Mouse (Mus musculus): ENCODE data around the gene Polr3a. TPM values are rescaled to one million over a fixed set of nuclear protein-coding genes. Genes with fewer than 3 reads are reported as not detected.

Gene Polr3a
- polyA plus RNA-seq, 1 experiment from 2014 or later = 12.6 TPM

DNA sequence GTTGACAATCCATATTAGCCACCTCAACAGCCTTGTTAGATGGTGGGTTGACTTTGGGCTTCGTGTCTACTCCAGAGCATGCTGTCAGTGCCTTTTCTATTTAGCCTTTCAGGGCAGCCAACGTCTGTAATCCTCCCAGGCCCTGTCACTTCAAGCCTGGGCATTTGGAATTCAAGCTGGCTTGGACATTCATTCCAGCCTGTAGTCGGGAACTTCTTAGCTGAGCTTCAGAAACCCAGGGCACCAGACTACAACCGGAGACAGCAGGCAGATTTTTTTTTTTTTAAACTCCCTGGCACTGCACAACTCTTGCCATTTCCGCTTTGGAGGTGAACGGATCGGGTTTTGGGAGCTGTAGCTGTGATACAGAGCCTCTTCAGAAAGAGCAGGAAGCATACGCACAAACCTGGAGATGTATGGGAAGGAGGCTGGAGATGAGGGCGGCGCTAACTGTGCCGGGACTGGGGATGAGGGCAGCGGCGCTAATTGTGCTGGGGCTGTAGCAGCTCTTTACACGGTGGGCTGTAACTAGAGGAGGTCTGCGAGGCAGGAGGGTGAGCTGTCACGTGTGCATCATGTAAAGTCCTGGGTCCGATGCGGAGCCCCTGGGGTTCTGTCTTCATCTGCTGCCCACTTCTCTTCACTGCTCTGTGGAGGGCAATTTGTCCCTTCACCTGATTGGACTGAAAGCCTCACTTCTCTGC lies 21.4 kb upstream of the Polr3a start:
- H3K27ac ChIP-seq (replicated peaks) = no peak overlapping the region; the same call in 1 of the 2 replicates
- peaks cover 12% of the 10 kb centered on the region for H3K9me3 ChIP-seq
- ATAC-seq (ENCODE audit: extremely low read depth, insufficient number of reproducible peaks, low FRiP score, low TSS enrichment) = no peak
- H3K36me3 ChIP-seq = no peaks in the 10 kb centered on the region
- H3K4me1 ChIP-seq = peaks cover 17% of the 10 kb centered on the region
- peak overlapping the region; percentile 56 for H3K4me2 ChIP-seq
- WGBS = 28% methylated on average over 18 of the region's 18 CpGs
- H3K27me3 ChIP-seq (replicated peaks) = peaks cover 4% of the 10 kb centered on the region; the same call in 1 of the 2 replicates
- H3K9ac ChIP-seq = peak overlapping the region; percentile 8
- peak overlapping the region; percentile 16 for H3K4me3 ChIP-seq

DNA sequence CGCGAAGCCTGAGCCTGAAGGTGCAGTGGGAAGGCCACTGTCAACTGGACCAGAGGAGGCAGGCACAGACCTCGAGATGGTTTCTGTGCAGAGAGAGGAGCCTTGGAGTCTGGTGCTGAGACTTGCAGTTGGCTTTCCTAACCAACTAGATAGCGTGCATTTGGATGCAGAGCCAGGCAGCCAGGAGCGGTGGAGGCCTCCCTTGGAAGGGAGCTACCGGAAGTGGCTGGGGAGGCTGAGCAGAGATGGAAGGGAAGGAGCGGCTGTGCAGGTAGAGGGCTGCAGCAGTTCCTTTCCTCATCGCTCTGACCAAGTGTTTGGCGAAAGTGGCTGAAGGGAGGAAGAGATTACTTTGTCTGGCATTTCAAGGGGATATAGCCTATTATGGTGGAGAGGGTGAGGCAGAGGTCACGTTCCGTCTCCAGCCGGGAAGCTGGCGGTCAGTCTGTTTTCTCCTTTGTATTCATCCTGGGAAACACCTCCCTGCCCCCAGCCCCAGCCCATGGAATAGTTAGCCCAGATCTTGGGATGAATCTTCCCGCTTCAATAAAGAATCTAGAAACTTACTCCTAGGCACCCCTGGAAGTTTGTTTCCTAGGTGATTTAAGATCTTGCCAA lies 20.7 kb upstream of the Polr3a start:
- ATAC-seq (ENCODE audit: extremely low read depth, insufficient number of reproducible peaks, low FRiP score, low TSS enrichment) = no peak

DNA sequence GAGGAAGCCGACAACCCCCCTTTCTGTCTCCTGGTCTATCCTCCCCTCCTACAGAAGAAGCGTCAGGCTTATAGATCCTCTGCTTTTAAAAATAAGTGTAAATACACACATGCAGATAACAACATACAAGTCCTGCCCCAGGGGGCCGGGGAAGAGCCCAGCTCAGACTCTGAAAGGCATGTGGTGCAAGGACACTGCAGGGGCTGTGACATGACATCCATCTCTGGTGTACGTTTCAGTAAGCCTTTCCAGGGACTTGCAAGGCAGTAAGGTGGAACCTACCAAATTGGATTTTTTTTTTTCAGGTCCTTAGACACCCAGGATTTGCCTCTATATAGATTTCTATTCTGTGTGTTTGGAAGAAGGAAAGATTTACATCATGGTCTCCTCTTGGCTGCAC lies 14.4 kb upstream of the Polr3a start:
- H3K9ac ChIP-seq = peak overlapping the region; percentile 75
- peaks cover 14% of the 10 kb centered on the region for H3K4me1 ChIP-seq
- peak overlapping the region; percentile 45 for H3K27ac ChIP-seq (replicated peaks)
- no peaks in the 10 kb centered on the region for H3K27me3 ChIP-seq (replicated peaks)
- WGBS = 43% methylated on average over 4 of the region's 4 CpGs
- ATAC-seq (ENCODE audit: extremely low read depth, insufficient number of reproducible peaks, low FRiP score, low TSS enrichment) = no peak
- H3K4me3 ChIP-seq = no peak overlapping the region
- peaks cover 37% of the 10 kb centered on the region for H3K36me3 ChIP-seq
- H3K4me2 ChIP-seq = peak overlapping the region; percentile 60
- 0 out of 2 replicates have a peak, but pooled peaks cover 3% of the 10 kb centered on the region for H3K9me3 ChIP-seq

More for the DNA sequence above, 20.7 kb upstream of the Polr3a start:
- Histone ChIP-seq H3K4me2 (peak overlapping the region; percentile 56), H3K9ac (no peak overlapping the region), H3K27me3 (replicated peaks) (peaks cover 4% of the 10 kb centered on the region; the same call in 1 of the 2 replicates), H3K27ac (replicated peaks) (no peak overlapping the region; the same call in 1 of the 2 replicates), H3K4me3 (0 out of 2 replicates have a peak overlapping the region, but pooled peaks have one; percentile 2), H3K4me1 (peaks cover 17% of the 10 kb centered on the region), H3K9me3 (peaks cover 12% of the 10 kb centered on the region), H3K36me3 (no peaks in the 10 kb centered on the region)
- WGBS = 20% methylated on average over 14 of the region's 14 CpGs

DNA sequence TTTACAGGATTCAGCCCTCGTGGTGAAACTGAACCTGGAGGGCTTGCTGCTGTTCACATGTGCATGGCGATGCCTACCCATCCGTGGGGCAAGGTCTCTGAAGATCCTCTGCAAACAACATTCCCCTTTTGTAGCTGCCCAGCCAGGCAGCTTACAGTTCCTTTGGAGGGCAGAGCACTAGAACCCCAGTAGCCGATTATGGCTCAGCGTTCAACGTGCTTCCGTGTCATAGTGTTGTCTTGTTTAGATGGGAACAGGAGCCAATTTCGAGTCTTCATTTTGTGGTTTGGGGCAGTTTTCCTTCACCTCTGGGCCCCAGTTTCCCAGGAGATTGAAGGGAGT lies 14.0 kb upstream of the Polr3a start:
- peaks cover 41% of the 10 kb centered on the region for H3K36me3 ChIP-seq
- peaks cover 14% of the 10 kb centered on the region for H3K4me1 ChIP-seq
- peak overlapping the region; percentile 45 for H3K27ac ChIP-seq (replicated peaks)
- peak overlapping the region; percentile 27; the same call in 1 of the 2 replicates for H3K4me3 ChIP-seq
- 0 out of 2 replicates have a peak, but pooled peaks cover 3% of the 10 kb centered on the region for H3K9me3 ChIP-seq
- H3K4me2 ChIP-seq = peak overlapping the region; percentile 60
- ATAC-seq (ENCODE audit: extremely low read depth, insufficient number of reproducible peaks, low FRiP score, low TSS enrichment) = 0 out of 2 replicates have a peak, but pooled peaks have one; percentile 27
- H3K9ac ChIP-seq = peak overlapping the region; percentile 75
- no peaks in the 10 kb centered on the region for H3K27me3 ChIP-seq (replicated peaks)
- WGBS = 20% methylated on average over 8 of the region's 8 CpGs

DNA sequence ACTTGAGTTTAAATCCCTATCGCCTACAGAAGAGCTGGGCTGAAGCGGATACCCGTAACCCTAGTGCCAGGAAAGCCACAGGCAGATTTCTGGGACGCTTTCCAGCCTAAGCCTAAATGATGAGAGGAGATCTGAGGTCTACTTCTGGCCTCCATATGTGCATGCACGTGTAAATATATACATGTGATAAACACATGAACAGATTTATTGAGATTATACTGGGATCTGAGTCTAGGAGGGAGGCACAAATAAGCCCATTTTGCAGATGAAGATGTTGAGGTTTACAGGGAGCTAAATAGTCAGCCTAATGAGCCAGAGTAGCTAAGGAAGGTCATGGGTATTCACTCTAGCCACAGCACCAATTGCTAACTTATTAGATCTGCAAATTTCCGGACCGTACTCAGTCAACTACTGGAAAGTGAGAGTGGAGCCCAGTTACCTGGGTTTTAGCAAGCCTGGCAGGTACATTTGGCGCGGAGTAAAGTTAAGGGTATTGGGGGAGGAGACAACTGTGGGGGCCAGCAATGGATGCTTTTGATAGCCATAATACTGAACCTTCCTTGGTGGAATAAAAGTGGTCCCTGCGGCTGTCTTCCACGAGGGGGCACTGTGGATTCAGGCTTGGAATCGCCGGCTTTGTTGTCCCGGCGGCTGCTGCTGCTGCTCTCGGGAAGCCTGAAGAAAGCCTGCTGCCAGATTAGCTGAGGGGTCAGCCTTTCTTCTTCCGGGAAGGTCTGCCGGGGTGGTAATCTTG lies 13.4 kb upstream of the Polr3a start:
- no peak; the same call in 1 of the 2 replicates for ATAC-seq (ENCODE audit: extremely low read depth, insufficient number of reproducible peaks, low FRiP score, low TSS enrichment)
- peaks cover 47% of the 10 kb centered on the region for H3K36me3 ChIP-seq
- peak overlapping the region; percentile 45 for H3K27ac ChIP-seq (replicated peaks)
- peak overlapping the region; percentile 60 for H3K4me2 ChIP-seq
- no peaks in the 10 kb centered on the region for H3K27me3 ChIP-seq (replicated peaks)
- H3K9me3 ChIP-seq = 0 out of 2 replicates have a peak, but pooled peaks cover 3% of the 10 kb centered on the region
- H3K4me3 ChIP-seq = peak overlapping the region; percentile 27; the same call in 1 of the 2 replicates
- peaks cover 14% of the 10 kb centered on the region for H3K4me1 ChIP-seq
- 19% methylated on average over 18 of the region's 18 CpGs for WGBS
- H3K9ac ChIP-seq = peak overlapping the region; percentile 75

DNA sequence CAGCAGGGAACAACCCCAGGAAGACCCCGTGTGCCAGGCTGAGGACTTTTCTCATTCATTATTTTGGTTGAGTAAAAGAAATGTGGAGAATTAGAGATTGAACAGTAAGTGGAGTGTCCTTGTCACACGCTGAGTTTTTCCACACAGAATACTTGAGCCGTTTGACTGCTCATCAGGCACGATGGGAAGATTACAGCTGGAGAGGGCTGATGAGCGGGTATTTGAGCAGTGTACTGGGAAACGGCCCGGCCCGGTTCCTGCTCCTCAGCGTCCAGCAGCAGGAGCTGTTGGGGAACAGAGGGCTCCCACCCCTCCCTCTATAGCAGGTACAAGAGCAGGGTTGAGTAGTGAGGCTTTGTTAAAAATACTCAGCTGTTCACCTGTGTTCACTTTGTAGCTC lies 12.6 kb upstream of the Polr3a start:
- no peaks in the 10 kb centered on the region for H3K27me3 ChIP-seq (replicated peaks)
- no peak overlapping the region for H3K9ac ChIP-seq
- H3K9me3 ChIP-seq = 0 out of 2 replicates have a peak, but pooled peaks cover 3% of the 10 kb centered on the region
- no peak overlapping the region for H3K4me3 ChIP-seq
- H3K36me3 ChIP-seq = peaks cover 55% of the 10 kb centered on the region
- ATAC-seq (ENCODE audit: extremely low read depth, insufficient number of reproducible peaks, low FRiP score, low TSS enrichment) = no peak
- H3K27ac ChIP-seq (replicated peaks) = no peak overlapping the region
- peaks cover 21% of the 10 kb centered on the region for H3K4me1 ChIP-seq
- no peak overlapping the region for H3K4me2 ChIP-seq
- WGBS = 34% methylated on average over 9 of the region's 9 CpGs

DNA sequence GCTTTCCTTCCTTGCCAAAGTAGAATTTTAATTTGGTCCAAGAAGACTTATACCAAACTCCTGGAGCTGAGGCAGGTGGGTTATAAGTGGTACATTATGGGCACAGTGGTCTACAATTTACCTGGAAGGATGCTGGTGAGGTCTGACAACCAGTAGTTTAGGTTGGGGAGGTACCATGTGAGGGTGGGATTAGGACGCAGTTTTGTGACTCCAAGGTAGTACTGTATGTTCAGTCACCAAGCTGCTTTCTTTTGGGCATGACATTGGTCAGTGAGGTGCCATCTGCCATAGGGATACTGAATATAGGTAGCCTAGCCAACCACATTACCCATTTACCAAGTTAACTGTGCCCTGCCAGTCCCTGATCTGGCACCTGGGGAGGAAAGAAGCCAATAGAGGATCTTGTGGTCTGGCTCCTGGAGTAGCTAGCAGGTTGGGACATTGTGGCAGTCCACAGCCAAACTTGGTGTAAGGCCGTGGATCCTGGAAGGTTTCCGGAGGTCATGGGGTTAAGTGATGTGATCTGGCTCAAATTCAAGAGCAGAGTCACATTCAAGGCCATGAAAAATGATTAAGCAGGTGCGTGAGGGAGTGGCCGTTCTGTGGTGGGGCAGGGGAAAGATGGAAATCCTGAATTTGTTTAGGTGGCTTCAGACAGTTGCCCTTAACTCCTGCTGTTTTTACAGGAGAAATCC lies 11.8 kb upstream of the Polr3a start:
- peaks cover 29% of the 10 kb centered on the region for H3K4me1 ChIP-seq
- H3K27ac ChIP-seq (replicated peaks) = 0 out of 2 replicates have a peak overlapping the region, but pooled peaks have one; percentile 20
- H3K4me2 ChIP-seq = no peak overlapping the region
- H3K36me3 ChIP-seq = peaks cover 62% of the 10 kb centered on the region
- WGBS = 65% methylated on average over 5 of the region's 5 CpGs
- no peaks in the 10 kb centered on the region for H3K27me3 ChIP-seq (replicated peaks)
- H3K9me3 ChIP-seq = 0 out of 2 replicates have a peak, but pooled peaks cover 2% of the 10 kb centered on the region
- no peak for ATAC-seq (ENCODE audit: extremely low read depth, insufficient number of reproducible peaks, low FRiP score, low TSS enrichment)
- no peak overlapping the region for H3K9ac ChIP-seq
- no peak overlapping the region for H3K4me3 ChIP-seq

DNA sequence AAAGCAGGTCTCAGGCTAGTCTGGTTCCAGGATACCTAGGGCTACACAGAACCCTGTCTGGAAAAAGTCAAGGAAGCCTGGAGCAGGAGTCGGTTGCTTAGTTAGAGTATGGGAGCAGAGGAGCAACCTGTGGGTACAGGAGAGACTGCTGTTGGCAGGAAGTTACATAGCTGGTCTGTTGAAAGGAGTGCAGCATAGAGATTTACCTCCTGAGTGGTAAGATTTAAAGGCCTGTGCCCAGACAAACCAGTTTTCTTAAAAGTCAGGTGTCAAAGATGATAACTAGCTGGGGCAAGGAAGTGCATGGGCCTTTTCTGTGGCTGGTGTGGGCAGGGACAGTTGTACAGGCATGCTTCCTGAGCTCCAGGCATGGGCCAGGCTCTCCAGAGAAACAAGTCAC lies 10.6 kb upstream of the Polr3a start:
- Histone ChIP-seq H3K4me3 (no peak overlapping the region), H3K9me3 (no peaks in the 10 kb centered on the region), H3K9ac (no peak overlapping the region), H3K4me2 (no peak overlapping the region), H3K27ac (replicated peaks) (no peak overlapping the region), H3K36me3 (peaks cover 75% of the 10 kb centered on the region), H3K27me3 (replicated peaks) (no peaks in the 10 kb centered on the region), H3K4me1 (peaks cover 41% of the 10 kb centered on the region)
- no peak for ATAC-seq (ENCODE audit: extremely low read depth, insufficient number of reproducible peaks, low FRiP score, low TSS enrichment)
- 72% methylated on average over 1 of the region's 1 CpGs for WGBS

DNA sequence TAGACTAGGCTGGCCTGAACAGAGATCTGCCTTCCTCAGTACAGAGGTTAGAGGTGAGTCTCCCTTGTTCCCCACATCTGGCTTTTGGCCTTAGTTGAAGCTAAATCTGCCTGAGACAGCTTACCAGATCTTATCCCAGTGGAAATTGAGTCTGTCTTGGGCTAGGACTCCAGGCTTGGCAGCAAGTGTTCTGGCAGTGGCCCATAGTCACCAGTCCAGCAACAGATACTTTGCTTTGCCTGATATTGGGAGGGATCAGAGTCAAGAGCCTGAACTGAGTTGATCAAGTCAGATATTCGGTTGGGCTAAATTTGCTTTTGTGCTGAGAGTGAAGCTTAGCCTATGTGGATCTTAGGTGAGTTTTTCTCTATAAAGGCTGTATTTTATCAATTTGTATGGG lies 9.6 kb upstream of the Polr3a start:
- Histone ChIP-seq H3K9me3 (no peaks in the 10 kb centered on the region), H3K4me2 (no peak overlapping the region), H3K9ac (0 out of 2 replicates have a peak overlapping the region, but pooled peaks have one; percentile 17), H3K36me3 (peaks cover 81% of the 10 kb centered on the region), H3K4me3 (no peak overlapping the region), H3K27ac (replicated peaks) (no peak overlapping the region), H3K27me3 (replicated peaks) (no peaks in the 10 kb centered on the region), H3K4me1 (peaks cover 51% of the 10 kb centered on the region)
- 95% methylated on average over 1 of the region's 1 CpGs for WGBS
- ATAC-seq (ENCODE audit: extremely low read depth, insufficient number of reproducible peaks, low FRiP score, low TSS enrichment) = no peak

DNA sequence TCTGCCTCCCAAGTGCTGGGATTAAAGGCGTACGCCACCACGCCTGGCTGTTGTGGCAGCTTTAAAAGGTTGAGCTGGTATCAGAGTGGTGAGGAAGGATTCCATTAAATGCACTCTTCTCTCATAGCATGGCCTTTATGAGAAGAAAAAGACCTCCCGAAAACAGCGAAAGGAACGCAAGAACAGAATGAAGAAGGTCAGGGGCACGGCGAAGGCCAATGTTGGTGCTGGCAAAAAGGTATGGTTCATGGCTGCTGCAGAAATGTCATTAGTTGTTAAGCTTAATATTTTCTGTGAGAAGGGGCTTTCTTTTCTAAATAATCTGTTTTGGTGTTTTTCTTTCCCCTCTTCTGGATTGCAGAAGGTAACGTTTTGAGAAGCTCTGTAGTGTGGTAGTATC lies 6.4 kb upstream of the Polr3a start:
- Histone ChIP-seq H3K36me3 (peaks cover 64% of the 10 kb centered on the region), H3K27me3 (replicated peaks) (no peaks in the 10 kb centered on the region), H3K9ac (peak overlapping the region; percentile 87), H3K4me2 (peak overlapping the region; percentile 84), H3K4me3 (peak overlapping the region; percentile 2; the same call in 1 of the 2 replicates), H3K27ac (replicated peaks) (no peak overlapping the region), H3K9me3 (no peaks in the 10 kb centered on the region), H3K4me1 (peaks cover 45% of the 10 kb centered on the region)
- WGBS = 80% methylated on average over 9 of the region's 9 CpGs
- no peak for ATAC-seq (ENCODE audit: extremely low read depth, insufficient number of reproducible peaks, low FRiP score, low TSS enrichment)
